Mouse (Mus musculus): Measurements from ENCODE around the gene Neurl3. TPM values are rescaled to one million over a fixed set of nuclear protein-coding genes. Genes with fewer than 3 reads are reported as not detected.

Neurl3 gene
- polyA plus RNA-seq, 2 experiments: 1.8 to 3.0 TPM

DNA sequence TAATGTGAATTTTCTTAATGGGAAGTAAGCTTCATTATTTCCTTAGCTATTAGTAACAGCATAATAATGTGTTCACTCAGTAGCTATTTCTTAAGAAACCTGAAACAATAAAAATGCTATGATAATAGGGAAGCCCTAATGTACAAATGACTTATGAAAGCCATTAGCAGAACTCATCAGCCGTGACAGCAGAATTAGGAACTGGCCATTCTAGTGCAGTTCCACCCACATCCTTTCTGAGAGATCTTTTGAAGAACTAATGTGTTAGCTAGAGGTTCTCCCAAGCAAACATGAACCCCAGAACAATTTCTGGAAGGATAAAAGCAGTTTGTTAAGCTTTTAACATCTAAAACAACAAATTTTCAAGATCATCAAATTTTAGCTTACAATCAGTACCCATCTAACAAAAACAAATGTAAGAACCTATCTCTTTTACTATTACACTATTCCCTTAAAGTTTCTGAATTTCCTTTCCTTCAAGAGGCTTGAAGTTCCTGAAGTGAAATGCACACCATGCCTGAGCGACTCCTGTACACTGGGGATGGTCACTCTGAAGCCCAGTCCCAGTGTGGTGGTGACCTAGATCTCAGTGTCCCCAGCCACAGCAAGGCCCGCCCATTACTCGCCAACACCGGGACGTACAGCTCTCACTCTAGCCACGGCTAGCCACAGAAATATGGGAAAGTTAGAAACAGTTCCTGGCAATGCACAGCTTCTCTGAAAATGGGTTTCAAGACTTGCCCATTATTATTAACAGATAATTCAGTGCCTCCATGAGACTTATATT, 43.4 kb downstream of the Neurl3 start:
- H3K4me2 ChIP-seq (replicated peaks; ENCODE audit: low read depth, low read length, severe bottlenecking): no peak overlapping the region
- no peaks in the 10 kb centered on the region for H3K9me3 ChIP-seq (ENCODE audit: control insufficient read depth, low read length)
- no peak overlapping the region for H3K4me3 ChIP-seq (replicated peaks; ENCODE audit: low read length)
- H3K9ac ChIP-seq (ENCODE audit: low read depth, low read length, severe bottlenecking): no peak overlapping the region
- ATAC-seq (ENCODE audit: low FRiP score, low read depth): no peak
- H3K4me1 ChIP-seq (ENCODE audit: control insufficient read depth, insufficient read depth, low read length): no peaks in the 10 kb centered on the region
- no peak overlapping the region for H3K27ac ChIP-seq (replicated peaks; ENCODE audit: low read depth, low read length)
- WGBS: 94% methylated on average over 7 of the region's 7 CpGs
- H3K36me3 ChIP-seq (ENCODE audit: control insufficient read depth, insufficient read depth, low read length): peaks cover 41% of the 10 kb centered on the region
- H3K27me3 ChIP-seq (ENCODE audit: control insufficient read depth, insufficient read depth, low read length): no peaks in the 10 kb centered on the region
- DNase-seq (ENCODE audit: low spot score): no peak
- TF ChIP-seq POLR2A (IDR thresholded peaks at IDR 0.05; ENCODE audit: borderline replicate concordance, extremely low read depth, insufficient read depth, insufficient read length): no peak

DNA sequence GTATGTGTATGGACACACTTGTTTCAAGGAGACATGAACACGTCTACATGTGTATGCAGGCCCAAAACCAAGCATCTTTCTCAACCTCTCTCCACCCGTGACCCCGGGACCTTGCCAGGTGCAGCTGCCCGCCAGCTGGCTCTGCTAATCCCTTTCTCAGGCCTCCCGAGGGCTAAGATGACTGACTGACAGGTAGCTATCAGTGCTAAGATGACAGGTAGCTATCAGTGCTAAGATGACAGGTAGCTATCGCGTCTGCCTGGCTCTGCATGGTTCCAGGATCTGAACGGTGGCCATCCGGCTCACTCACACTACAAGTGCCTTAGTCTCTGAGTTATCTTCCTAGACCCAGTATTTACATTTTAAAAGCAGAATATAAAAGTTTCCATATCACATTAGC, 46.0 kb downstream of the Neurl3 start:
- peaks cover 46% of the 10 kb centered on the region for H3K36me3 ChIP-seq (ENCODE audit: control insufficient read depth, insufficient read depth, low read length)
- ATAC-seq (ENCODE audit: low FRiP score, low read depth): no peak
- no peaks in the 10 kb centered on the region for H3K27me3 ChIP-seq (ENCODE audit: control insufficient read depth, insufficient read depth, low read length)
- H3K9ac ChIP-seq (ENCODE audit: low read depth, low read length, severe bottlenecking): no peak overlapping the region
- WGBS: 74% methylated on average over 9 of the region's 9 CpGs
- no peak overlapping the region for H3K4me3 ChIP-seq (replicated peaks; ENCODE audit: low read length)
- no peak for DNase-seq (ENCODE audit: low spot score)
- no peaks in the 10 kb centered on the region for H3K9me3 ChIP-seq (ENCODE audit: control insufficient read depth, low read length)
- no peak for TF ChIP-seq POLR2A (IDR thresholded peaks at IDR 0.05; ENCODE audit: borderline replicate concordance, extremely low read depth, insufficient read depth, insufficient read length)
- no peaks in the 10 kb centered on the region for H3K4me1 ChIP-seq (ENCODE audit: control insufficient read depth, insufficient read depth, low read length)
- no peak overlapping the region for H3K4me2 ChIP-seq (replicated peaks; ENCODE audit: low read depth, low read length, severe bottlenecking)
- H3K27ac ChIP-seq (replicated peaks; ENCODE audit: low read depth, low read length): no peak overlapping the region

DNA sequence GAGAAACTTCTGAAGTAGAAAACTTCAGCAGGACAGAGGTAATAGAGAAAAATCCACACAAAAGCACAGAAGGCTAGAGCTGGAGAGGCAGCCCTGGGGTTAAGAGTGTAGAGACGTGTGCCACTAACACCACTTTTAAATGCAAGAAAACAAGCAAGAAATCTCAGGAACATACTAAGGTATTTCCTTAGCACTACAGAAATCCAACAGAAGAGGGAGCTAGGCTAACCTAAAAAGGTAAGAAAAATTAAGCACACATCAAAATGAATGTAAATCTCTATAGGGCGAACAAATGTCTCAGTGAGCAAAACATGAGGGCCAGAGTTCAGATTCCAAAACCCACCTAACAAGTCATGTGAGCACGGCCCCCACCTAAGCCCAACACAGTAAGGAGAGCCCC, 49.8 kb downstream of the Neurl3 start:
- ATAC-seq (ENCODE audit: low FRiP score, low read depth): no peak
- H3K27ac ChIP-seq (replicated peaks; ENCODE audit: low read depth, low read length): no peak overlapping the region
- no peak for DNase-seq (ENCODE audit: low spot score)
- no peak overlapping the region for H3K9ac ChIP-seq (ENCODE audit: low read depth, low read length, severe bottlenecking)
- no peak for TF ChIP-seq POLR2A (IDR thresholded peaks at IDR 0.05; ENCODE audit: borderline replicate concordance, extremely low read depth, insufficient read depth, insufficient read length)
- no peaks in the 10 kb centered on the region for H3K9me3 ChIP-seq (ENCODE audit: control insufficient read depth, low read length)
- WGBS: 91% methylated on average over 3 of the region's 3 CpGs
- no peak overlapping the region for H3K4me2 ChIP-seq (replicated peaks; ENCODE audit: low read depth, low read length, severe bottlenecking)
- H3K27me3 ChIP-seq (ENCODE audit: control insufficient read depth, insufficient read depth, low read length): no peaks in the 10 kb centered on the region
- peaks cover 42% of the 10 kb centered on the region for H3K36me3 ChIP-seq (ENCODE audit: control insufficient read depth, insufficient read depth, low read length)
- no peaks in the 10 kb centered on the region for H3K4me1 ChIP-seq (ENCODE audit: control insufficient read depth, insufficient read depth, low read length)
- H3K4me3 ChIP-seq (replicated peaks; ENCODE audit: low read length): no peak overlapping the region

Other genes with a start within 250 kb of the Neurl3 start
- gene Hs6st1, start 206.3 kb downstream of the Neurl3 start, polyA plus RNA-seq (2012; rRNA removed): 50.5 and 63.4 TPM in 2 replicates
- 14.9 and 19.3 TPM in 2 replicates for gene Hs6st1, start 206.3 kb downstream of the Neurl3 start, polyA plus RNA-seq (2014; fragmentation: Nextera tagmentation; extraction: Ambion mirVana)
- 28.2 and 30.8 TPM in 2 replicates for gene Uggt1, start 30.0 kb downstream of the Neurl3 start, polyA plus RNA-seq (2012; rRNA removed)
- 72.0 and 74.3 TPM in 2 replicates for gene Uggt1, start 30.0 kb downstream of the Neurl3 start, polyA plus RNA-seq (2014; fragmentation: Nextera tagmentation; extraction: Ambion mirVana)
- 7.1 and 9.1 TPM in 2 replicates for gene Arid5a, start 33.1 kb upstream of the Neurl3 start, polyA plus RNA-seq (2012; rRNA removed)
- 8.0 and 9.6 TPM in 2 replicates for gene Arid5a, start 33.1 kb upstream of the Neurl3 start, polyA plus RNA-seq (2014; fragmentation: Nextera tagmentation; extraction: Ambion mirVana)
- 63.5 and 75.2 TPM in 2 replicates for gene Kansl3, start 94.5 kb upstream of the Neurl3 start, polyA plus RNA-seq (2012; rRNA removed)
- gene Kansl3, start 94.5 kb upstream of the Neurl3 start, polyA plus RNA-seq (2014; fragmentation: Nextera tagmentation; extraction: Ambion mirVana): 38.6 and 43.9 TPM in 2 replicates
- 0.03 and 0.04 TPM in 2 replicates for gene Fer1l5, start 97.6 kb upstream of the Neurl3 start, polyA plus RNA-seq (2012; rRNA removed)
- 0.50 and 0.80 TPM in 2 replicates for gene Fer1l5, start 97.6 kb upstream of the Neurl3 start, polyA plus RNA-seq (2014; fragmentation: Nextera tagmentation; extraction: Ambion mirVana)
- 32.2 and 40.7 TPM in 2 replicates for gene Lman2l, start 170.6 kb upstream of the Neurl3 start, polyA plus RNA-seq (2012; rRNA removed)
- 26.7 and 30.7 TPM in 2 replicates for gene Lman2l, start 170.6 kb upstream of the Neurl3 start, polyA plus RNA-seq (2014; fragmentation: Nextera tagmentation; extraction: Ambion mirVana)
- gene Cnnm4, start 196.9 kb upstream of the Neurl3 start, polyA plus RNA-seq (2012; rRNA removed): 7.3 and 9.4 TPM in 2 replicates
- 13.1 and 15.1 TPM in 2 replicates for gene Cnnm4, start 196.9 kb upstream of the Neurl3 start, polyA plus RNA-seq (2014; fragmentation: Nextera tagmentation; extraction: Ambion mirVana)
- 22.5 and 25.9 TPM in 2 replicates for gene Cnnm3, start 237.2 kb upstream of the Neurl3 start, polyA plus RNA-seq (2012; rRNA removed)
- gene Cnnm3, start 237.2 kb upstream of the Neurl3 start, polyA plus RNA-seq (2014; fragmentation: Nextera tagmentation; extraction: Ambion mirVana): 6.4 and 6.8 TPM in 2 replicates

All from limb, embryonic 14.5 days (tissue).